Mouse (Mus musculus) G1E (cell line): ENCODE results near the gene Smc1b. TPM values are rescaled to one million over a fixed set of nuclear protein-coding genes. Genes with fewer than 3 reads are reported as not detected.

Experiments used
- ATAC-seq: 2 replicates; pipeline ENCODE4 v1.8.0; 2016; ENCODE audit warnings: mild to moderate bottlenecking; ENCODE audit not compliant: insufficient number of reproducible peaks, poor library complexity, low FRiP score, severe bottlenecking; ENCODE audit errors: extremely low read depth
- DNase-seq: peaks from one replicate; pipeline ENCODE4 v3.0.0; 2012; ENCODE audit warnings: low spot score
- H3K27me3 ChIP-seq: 2 replicates; pipeline ENCODE4 v1.6.1; 2012; ENCODE audit warnings: mild to moderate bottlenecking, low read length, inconsistent platforms; ENCODE audit not compliant: insufficient read depth
- H3K36me3 ChIP-seq: replicated peaks from 2 replicates; pipeline ENCODE3; 2012; ENCODE audit warnings: mild to moderate bottlenecking, inconsistent platforms
- H3K4me1 ChIP-seq: 2 replicates; pipeline ENCODE4 v1.6.1; 2012; ENCODE audit warnings: low read depth, low read length, inconsistent platforms, mixed read lengths; ENCODE audit not compliant: insufficient read depth
- H3K4me3 ChIP-seq: 2 replicates; pipeline ENCODE4 v1.5.1; 2012; ENCODE audit warnings: low read depth, mild to moderate bottlenecking, inconsistent platforms, low read length, moderate library complexity, mixed read lengths
- H3K9me3 ChIP-seq: replicated peaks from 2 replicates; pipeline ENCODE4 v1.6.1; 2012; ENCODE audit warnings: inconsistent platforms
- CTCF ChIP-seq: IDR thresholded peaks from 2 replicates; pipeline ENCODE4 v1.5.1; 2012; ENCODE audit warnings: low read depth, low read length, inconsistent platforms, mixed read lengths
- GATA1 ChIP-seq: IDR thresholded peaks from 2 replicates; pipeline ENCODE4 v1.6.1; 2012; ENCODE audit warnings: borderline replicate concordance, low read length, inconsistent platforms, mixed read lengths
- GATA2 ChIP-seq: IDR thresholded peaks from 2 replicates; pipeline ENCODE4 v1.6.1; 2012; ENCODE audit warnings: low read depth, low read length, inconsistent platforms, borderline replicate concordance
- POLR2AphosphoS5 ChIP-seq: IDR thresholded peaks from 2 replicates; pipeline ENCODE4 v1.6.1; 2012; ENCODE audit warnings: low read depth, low read length, inconsistent platforms; ENCODE audit not compliant: insufficient replicate concordance
- TAL1 ChIP-seq: conservative IDR thresholded peaks from 2 replicates; pipeline ENCODE4 v1.6.1; 2012; ENCODE audit warnings: low read depth, low read length, inconsistent platforms, mixed read lengths
- polyA plus RNA-seq: library from polyadenylated mRNA; stranded (reverse); fragments of >175 nt; gene quantifications from 2 replicates; pipeline ENCODE4 v1.2.3, GENCODE M21; 2012
- total RNA-seq, 2 experiments: library from RNA; stranded (forward) in 1 of 2; stranded (reverse) in 1 of 2; fragments of 200-1000 nt in 1 of 2; fragments of >200 nt in 1 of 2; fragmentation: Nextera tagmentation in 1 of 2; gene quantifications; 2 replicates each; pipeline ENCODE4 v1.2.3; 2014 to 2017

The Smc1b gene
- total and polyA plus RNA-seq, 3 experiments = 0.05 TPM; not detected in 2

- TF ChIP-seq GATA1 (no peak), TAL1 (no peak), CTCF (no peak), POLR2AphosphoS5 (no peak), GATA2 (no peak)
- DNase-seq (no peak), ATAC-seq (no peak)
- Histone ChIP-seq H3K36me3 (no peaks in the 10 kb centered on the region), H3K4me3 (no peak overlapping the region), H3K4me1 (no peaks in the 10 kb centered on the region), H3K27me3 (peaks cover 8% of the 10 kb centered on the region; the same call in 1 of the 2 replicates), H3K9me3 (no peaks in the 10 kb centered on the region)
Observed at GRCm38 (mm10) chr15:85015771-85016170, 116.0 kb downstream of the Smc1b start.

Other genes starting within 250 kb of the Smc1b start
- 6.0 and 7.0 TPM in 2 replicates for gene Gm29666, start 211.9 kb downstream of the Smc1b start, total RNA-seq (2014; fragmentation: Nextera tagmentation)
- gene Gm29666, start 211.9 kb downstream of the Smc1b start, total RNA-seq (2017) = 1.5 and 1.9 TPM in 2 replicates
- 0.11 TPM in 2 replicates for gene Gm29666, start 211.9 kb downstream of the Smc1b start, polyA plus RNA-seq
- gene Nup50, start 208.6 kb downstream of the Smc1b start, total RNA-seq (2014; fragmentation: Nextera tagmentation) = 67.4 and 69.8 TPM in 2 replicates
- 73.8 and 88.6 TPM in 2 replicates for gene Nup50, start 208.6 kb downstream of the Smc1b start, total RNA-seq (2017)
- gene Nup50, start 208.6 kb downstream of the Smc1b start, polyA plus RNA-seq = 12.6 and 19.8 TPM in 2 replicates
- gene 5031439G07Rik, start 143.4 kb downstream of the Smc1b start, total RNA-seq (2014; fragmentation: Nextera tagmentation) = 8.3 and 8.8 TPM in 2 replicates
- 13.1 and 13.4 TPM in 2 replicates for gene 5031439G07Rik, start 143.4 kb downstream of the Smc1b start, total RNA-seq (2017)
- 41.8 and 43.8 TPM in 2 replicates for gene 5031439G07Rik, start 143.4 kb downstream of the Smc1b start, polyA plus RNA-seq
- gene Upk3a, start 114.8 kb downstream of the Smc1b start, total RNA-seq (2014; fragmentation: Nextera tagmentation) = not detected in 2 replicates
- not detected in 2 replicates for gene Upk3a, start 114.8 kb downstream of the Smc1b start, total RNA-seq (2017)
- gene Upk3a, start 114.8 kb downstream of the Smc1b start, polyA plus RNA-seq = not detected in 2 replicates
- gene Fam118a, start 103.0 kb downstream of the Smc1b start, total RNA-seq (2014; fragmentation: Nextera tagmentation) = 13.9 and 17.2 TPM in 2 replicates
- 14.7 and 14.9 TPM in 2 replicates for gene Fam118a, start 103.0 kb downstream of the Smc1b start, total RNA-seq (2017)
- gene Fam118a, start 103.0 kb downstream of the Smc1b start, polyA plus RNA-seq = 4.4 and 6.9 TPM in 2 replicates
- not detected in 2 replicates for gene Ribc2, start 114 bp upstream of the Smc1b start, total RNA-seq (2014; fragmentation: Nextera tagmentation)
- gene Ribc2, start 114 bp upstream of the Smc1b start, total RNA-seq (2017) = not detected in 2 replicates
- gene Ribc2, start 114 bp upstream of the Smc1b start, polyA plus RNA-seq = not detected in 2 replicates
- not detected in 2 replicates for gene Fbln1, start 74.0 kb upstream of the Smc1b start, total RNA-seq (2014; fragmentation: Nextera tagmentation)
- gene Fbln1, start 74.0 kb upstream of the Smc1b start, total RNA-seq (2017) = 0.05 TPM in 1 of 2 replicates, not detected in the other
- gene Fbln1, start 74.0 kb upstream of the Smc1b start, polyA plus RNA-seq = not detected in 2 replicates
- gene Atxn10, start 204.3 kb upstream of the Smc1b start, total RNA-seq (2014; fragmentation: Nextera tagmentation) = 185 and 192 TPM in 2 replicates
- gene Atxn10, start 204.3 kb upstream of the Smc1b start, total RNA-seq (2017) = 94.3 and 99.1 TPM in 2 replicates
- 92.9 and 115 TPM in 2 replicates for gene Atxn10, start 204.3 kb upstream of the Smc1b start, polyA plus RNA-seq